Mouse (Mus musculus) bone marrow, adult 2 months (tissue): ENCODE results near the gene Shld1. TPM values are rescaled to one million over a fixed set of nuclear protein-coding genes. Genes with fewer than 3 reads are reported as not detected.

Experiments
- H3K27ac ChIP-seq: fragments of 200-500 bp; 2 replicates; pipeline ENCODE4 v1.5.1; 2012; ENCODE audit warnings: low read depth, mild to moderate bottlenecking, control low read depth, inconsistent platforms, low read length; ENCODE audit not compliant: control insufficient read depth, poor library complexity, insufficient read depth
- H3K4me1 ChIP-seq: fragments of 200-500 bp; 2 replicates; pipeline ENCODE4 v1.6.1; 2011; ENCODE audit warnings: low read length; ENCODE audit not compliant: control insufficient read depth, insufficient read depth
- H3K4me3 ChIP-seq: fragments of 200-500 bp; replicated peaks from 2 replicates; pipeline ENCODE3; 2011; ENCODE audit warnings: mild to moderate bottlenecking, low read depth, low read length, control low read depth; ENCODE audit not compliant: control insufficient read depth
- CTCF ChIP-seq: fragments of 200-500 bp; IDR thresholded peaks from 2 replicates; pipeline ENCODE4 v1.5.1; 2011; ENCODE audit warnings: low read length, control low read depth; ENCODE audit not compliant: control insufficient read depth, insufficient read depth
- POLR2A ChIP-seq: fragments of 200-500 bp; IDR thresholded peaks from 2 replicates; pipeline ENCODE4 v1.6.1; 2011; ENCODE audit warnings: low read depth, mild to moderate bottlenecking, control low read depth, low read length, borderline replicate concordance; ENCODE audit not compliant: control insufficient read depth
- whole genome bisulfite sequencing: fragments of 180-500 bp; shearing (Covaris S2); methylation state at CpG from one replicate; pipeline ENCODE4 v1.1.7; 2018; 5-methylcytosine and 5-hydroxymethylcytosine counted together
- polyA plus RNA-seq: library from polyadenylated mRNA; stranded (reverse); fragments of >200 nt; gene quantifications from 2 replicates; pipeline ENCODE4 v1.2.4, GENCODE M21; 2011; ENCODE audit warnings: low replicate concordance; ENCODE audit not compliant: missing spikeins, insufficient read depth, insufficient read length

Gene Shld1
- polyA plus RNA-seq, 1 experiment, result 13.6 TPM

DNA sequence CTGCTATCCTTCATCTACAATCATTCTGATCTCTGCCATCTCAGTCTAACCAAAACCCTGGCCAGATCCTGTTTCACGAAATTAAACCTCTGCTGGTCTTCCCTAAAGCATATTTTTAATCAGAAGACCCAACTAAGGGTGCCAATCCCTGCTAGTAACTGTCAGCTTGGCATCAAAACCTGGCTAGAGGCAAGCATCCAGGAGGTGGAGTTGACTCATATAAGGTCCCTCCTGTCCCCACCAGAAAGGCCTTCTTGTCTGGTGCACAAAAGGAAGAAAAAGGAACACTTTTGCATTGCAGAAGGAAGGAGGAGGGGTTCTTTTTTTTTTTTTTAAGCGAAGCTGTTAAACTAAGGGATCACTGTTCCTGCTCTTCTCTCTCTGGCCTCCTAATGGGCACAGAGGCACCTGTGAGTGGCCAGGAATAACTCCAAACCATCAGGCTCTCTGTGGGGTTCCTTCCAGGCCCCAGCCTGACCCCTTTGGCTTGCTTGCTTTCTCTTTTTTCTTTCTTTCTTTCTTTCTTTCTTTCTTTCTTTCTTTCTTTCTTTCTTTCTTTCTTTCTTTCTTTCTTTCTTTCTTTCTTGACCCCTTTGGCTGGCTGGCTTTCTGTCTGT, 52.2 kb downstream of the Shld1 start:
- no peaks in the 10 kb centered on the region for H3K4me1 ChIP-seq
- no peak overlapping the region for H3K4me3 ChIP-seq
- H3K27ac ChIP-seq, result no peak overlapping the region
- WGBS, result 71% methylated on average over 2 of the region's 2 CpGs
- TF ChIP-seq CTCF (no peak), POLR2A (no peak)

DNA sequence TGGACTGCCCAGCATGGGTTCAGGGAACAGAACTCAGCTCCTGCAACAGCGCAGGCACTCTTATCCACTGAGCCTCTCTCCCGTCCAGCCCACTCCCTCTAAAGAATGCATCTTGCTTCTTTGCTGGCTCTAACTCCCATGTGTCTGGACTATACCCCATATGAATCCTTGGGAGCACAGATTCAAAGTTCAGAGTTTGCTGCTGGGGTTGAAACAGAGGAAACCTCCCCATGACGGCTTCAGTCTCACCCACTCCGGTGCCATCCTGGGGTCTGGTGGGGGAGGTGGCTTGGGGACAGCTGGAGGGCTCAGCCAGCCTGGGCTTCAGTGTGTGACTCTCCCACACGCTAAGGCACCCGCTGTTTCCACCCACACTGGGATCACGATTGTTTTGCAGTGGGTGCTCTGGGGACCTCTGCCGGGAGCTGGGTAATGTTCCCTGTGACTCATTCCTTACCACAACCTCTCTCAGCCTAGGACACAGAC, 55.2 kb downstream of the Shld1 start:
- TF ChIP-seq POLR2A (no peak), CTCF (no peak)
- Histone ChIP-seq H3K4me1 (no peaks in the 10 kb centered on the region), H3K4me3 (no peak overlapping the region), H3K27ac (no peak overlapping the region)
- 88% methylated on average over 8 of the region's 8 CpGs for WGBS

DNA sequence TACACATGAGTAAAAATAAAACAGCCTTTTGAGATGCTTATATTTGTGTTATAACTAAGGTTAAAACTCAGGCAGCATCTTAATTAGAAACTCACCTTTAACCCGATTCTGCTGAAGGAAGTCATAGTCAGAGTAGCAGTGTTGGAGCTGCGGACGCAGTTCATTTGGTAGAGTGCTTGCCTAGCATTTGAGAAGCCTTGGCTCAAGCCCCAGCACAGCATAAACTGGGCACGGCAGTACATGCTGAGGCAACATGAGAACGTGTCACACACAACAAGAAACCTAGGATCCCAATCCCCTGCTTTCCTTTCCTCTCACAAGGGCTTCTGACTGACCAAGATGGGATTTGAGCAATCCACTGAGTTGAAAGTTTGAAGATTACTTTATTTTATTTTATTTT, 58.1 kb downstream of the Shld1 start:
- 85% methylated on average over 5 of the region's 5 CpGs for WGBS

DNA sequence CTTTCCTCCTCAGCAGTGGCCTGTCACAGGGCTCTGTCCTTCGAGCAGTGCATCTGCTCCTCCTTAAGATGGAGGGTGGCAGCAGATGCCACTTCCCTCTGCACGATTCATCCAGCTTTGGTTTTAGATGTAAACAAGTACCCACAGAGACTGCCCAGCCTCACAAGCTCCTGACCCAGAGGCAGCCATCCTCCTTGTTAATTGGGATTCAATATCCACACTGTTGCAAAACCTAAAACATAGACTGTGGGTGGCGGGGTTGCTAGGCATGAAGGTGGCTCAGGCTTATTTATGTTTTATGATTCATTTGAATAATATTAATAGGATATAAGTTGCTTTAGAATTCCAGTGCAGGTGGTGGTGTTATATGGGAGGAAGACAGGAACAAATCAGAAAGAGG, 59.4 kb downstream of the Shld1 start:
- no peak for TF ChIP-seq POLR2A
- H3K27ac ChIP-seq, result no peak overlapping the region
- H3K4me3 ChIP-seq, result no peak overlapping the region
- WGBS, result 69% methylated on average over 3 of the region's 3 CpGs
- H3K4me1 ChIP-seq, result no peaks in the 10 kb centered on the region

More for the DNA sequence above, 58.1 kb downstream of the Shld1 start:
- Histone ChIP-seq H3K4me3 (no peak overlapping the region), H3K4me1 (no peaks in the 10 kb centered on the region), H3K27ac (no peak overlapping the region)
- TF ChIP-seq CTCF (no peak), POLR2A (no peak)

DNA sequence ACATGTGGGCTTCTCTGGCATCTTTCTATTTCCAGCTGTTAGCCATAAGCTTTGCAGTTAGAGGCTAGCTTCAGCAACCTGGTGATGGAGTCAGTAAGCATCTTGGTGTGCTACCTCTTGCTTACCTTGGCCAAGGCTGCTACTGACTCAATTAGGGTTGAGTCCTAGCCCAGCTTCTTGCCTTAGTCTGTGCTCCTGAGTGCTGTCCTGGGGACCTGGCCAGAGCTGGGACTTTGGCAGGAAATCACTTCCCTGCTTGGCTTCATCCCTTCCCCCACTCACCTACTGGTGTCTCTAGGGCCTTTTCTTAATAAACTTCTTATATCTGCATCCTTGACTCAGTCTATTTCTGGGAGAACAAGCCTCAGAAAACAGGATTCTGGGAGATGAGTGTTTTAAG, 64.0 kb downstream of the Shld1 start:
- Histone ChIP-seq H3K4me3 (no peak overlapping the region), H3K27ac (no peak overlapping the region)
- TF ChIP-seq CTCF (no peak), POLR2A (no peak)

DNA sequence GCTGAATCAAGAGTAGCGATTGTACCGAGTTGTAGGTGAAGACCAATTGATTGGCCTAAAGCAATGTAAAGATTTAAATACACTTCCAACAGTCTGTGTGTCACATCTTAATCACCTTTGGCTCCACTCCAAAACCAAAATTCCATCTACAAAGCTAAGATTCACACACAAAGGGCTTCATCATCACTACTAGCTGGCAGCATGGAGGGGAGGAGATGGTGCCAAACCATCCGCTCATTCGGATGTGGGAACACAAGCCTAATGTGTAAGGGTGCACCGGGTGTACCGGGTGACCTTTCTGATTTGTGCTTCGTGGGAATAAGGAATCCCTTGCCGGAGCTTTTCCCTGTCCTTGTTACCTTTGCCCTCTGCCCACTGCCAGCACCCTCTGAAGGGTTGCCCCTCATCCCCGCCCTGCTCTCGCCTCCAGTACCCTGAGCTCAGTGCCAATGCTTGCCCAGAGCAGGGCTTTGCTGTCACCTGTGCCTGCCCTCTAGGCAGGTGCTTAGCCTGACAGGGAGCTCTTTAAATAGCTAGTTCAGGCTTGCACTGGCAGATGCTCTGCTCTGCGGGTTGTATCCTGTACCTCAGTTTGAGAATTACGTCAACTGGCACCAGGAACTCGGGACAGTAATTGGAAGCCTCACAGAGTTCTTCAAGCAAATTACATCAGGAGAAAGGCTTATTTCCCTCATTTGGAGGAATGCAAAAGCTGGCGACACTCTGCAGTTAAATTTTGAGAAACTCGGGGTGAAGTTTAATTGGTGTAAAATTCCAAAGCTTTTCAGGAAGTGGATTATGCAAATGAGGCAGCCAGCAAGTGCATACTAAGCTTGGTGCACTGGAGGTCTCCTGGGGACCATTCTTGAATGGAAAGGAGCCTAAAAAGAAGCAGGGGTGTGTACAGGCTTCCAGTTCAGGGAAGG, 64.7 kb downstream of the Shld1 start:
- no peak for TF ChIP-seq POLR2A
- TF ChIP-seq CTCF, result no peak
- Histone ChIP-seq H3K4me1 (no peaks in the 10 kb centered on the region), H3K27ac (no peak overlapping the region), H3K4me3 (no peak overlapping the region)
- 77% methylated on average over 15 of the region's 15 CpGs for WGBS

More for the DNA sequence above, 64.0 kb downstream of the Shld1 start:
- H3K4me1 ChIP-seq, result no peaks in the 10 kb centered on the region

DNA sequence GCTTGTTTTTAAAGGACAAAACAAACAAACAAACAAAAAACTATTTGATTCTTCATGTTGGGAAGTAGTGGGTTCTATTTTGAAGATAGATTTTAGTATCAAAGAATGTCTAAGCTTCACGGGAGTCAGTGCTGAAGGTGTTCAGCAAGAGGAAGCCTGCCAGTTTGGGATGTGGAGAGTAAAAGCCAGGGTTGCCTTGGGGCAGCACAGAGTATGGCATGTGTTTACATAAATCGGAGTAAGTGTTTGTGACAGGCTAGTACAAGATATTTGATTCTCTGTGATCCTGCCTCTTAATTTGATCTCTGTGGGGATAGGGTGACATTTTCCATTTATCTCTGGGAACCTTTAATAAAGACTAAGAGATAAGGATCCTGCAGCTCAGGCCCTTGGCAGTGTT, 65.7 kb downstream of the Shld1 start:
- 81% methylated on average over 2 of the region's 2 CpGs for WGBS
- H3K4me3 ChIP-seq, result no peak overlapping the region
- TF ChIP-seq CTCF (no peak), POLR2A (no peak)

DNA sequence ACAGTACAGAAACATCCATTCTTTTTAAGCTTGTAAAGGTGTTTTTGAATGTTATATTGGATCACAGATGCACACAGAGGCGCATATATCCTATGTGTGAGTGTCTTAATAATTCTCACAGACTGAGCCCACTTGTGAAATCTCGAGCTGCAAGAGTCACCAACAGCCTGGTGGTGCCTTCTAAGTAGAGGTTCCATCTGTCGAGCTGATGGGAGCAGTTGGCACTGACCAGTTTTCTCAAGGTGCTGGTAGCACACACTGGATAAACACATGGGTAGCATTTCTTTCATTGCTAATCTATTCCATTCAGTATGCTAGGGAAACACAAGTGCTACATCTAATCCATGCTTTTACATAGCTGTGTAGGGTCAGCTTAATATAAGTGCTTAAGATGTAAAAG, 66.4 kb downstream of the Shld1 start:
- H3K27ac ChIP-seq, result no peak overlapping the region
- H3K4me1 ChIP-seq, result no peaks in the 10 kb centered on the region
- no peak overlapping the region for H3K4me3 ChIP-seq
- WGBS, result 80% methylated on average over 3 of the region's 3 CpGs
- TF ChIP-seq CTCF (no peak), POLR2A (no peak)

More for the DNA sequence above, 65.7 kb downstream of the Shld1 start:
- no peak overlapping the region for H3K27ac ChIP-seq
- H3K4me1 ChIP-seq, result no peaks in the 10 kb centered on the region
